Mouse (Mus musculus): ENCODE results near the gene Tekt1. TPM values are rescaled to one million over a fixed set of nuclear protein-coding genes. Genes with fewer than 3 reads are reported as not detected.
A peak's percentile ranks its signal among the peaks of the same experiment; 100 is the strongest.

Gene Tekt1
- polyA plus RNA-seq, 1 experiment, result not detected

GRCm38 (mm10) chr11:72342549-72343237 lies 19.5 kb downstream of the Tekt1 start:
- no peak overlapping the region for H3K4me3 ChIP-seq (ENCODE audit: low read depth, low read length)
- H3K36me3 ChIP-seq (ENCODE audit: control insufficient read depth, insufficient read depth, low read length), result no peaks in the 10 kb centered on the region
- no peaks in the 10 kb centered on the region for H3K27me3 ChIP-seq (ENCODE audit: control insufficient read depth, insufficient read depth, low read length)
- no peak for TF ChIP-seq POLR2A (IDR thresholded peaks at IDR 0.05; ENCODE audit: low read depth, low read length)
- peak; percentile 77; the same call in 1 of the 2 replicates for TF ChIP-seq CTCF (IDR thresholded peaks at IDR 0.05; ENCODE audit: extremely low read depth, insufficient read length, insufficient replicate concordance, low read depth, low read length)
- H3K27ac ChIP-seq (ENCODE audit: insufficient read depth, low read depth, low read length), result no peak overlapping the region
- H3K4me1 ChIP-seq (ENCODE audit: control insufficient read depth, insufficient read depth, insufficient read length, low read length), result no peaks in the 10 kb centered on the region
- 7% methylated on average over 7 of the region's 7 CpGs for WGBS

DNA sequence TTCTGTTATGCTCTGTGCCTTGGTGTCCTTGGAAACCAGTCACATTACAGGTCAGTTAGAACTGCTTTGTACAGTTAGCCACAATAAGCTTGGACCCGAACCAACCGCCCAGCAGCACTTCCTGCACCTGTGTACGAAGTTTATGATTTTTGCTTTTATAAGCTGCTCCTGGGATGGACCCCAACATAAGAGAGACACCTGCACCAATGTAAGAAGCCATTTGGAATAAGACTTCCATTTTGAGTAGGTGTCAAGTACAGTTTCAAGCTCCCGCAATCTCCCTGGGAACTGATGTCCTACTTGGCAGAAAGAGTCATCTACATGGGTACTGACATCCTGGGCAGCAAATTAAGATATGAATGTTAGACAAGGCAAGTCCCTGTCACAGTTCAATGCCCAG lies 22.5 kb downstream of the Tekt1 start:
- H3K27me3 ChIP-seq (ENCODE audit: control insufficient read depth, insufficient read depth, low read length), result no peaks in the 10 kb centered on the region
- H3K4me1 ChIP-seq (ENCODE audit: control insufficient read depth, insufficient read depth, insufficient read length, low read length), result no peaks in the 10 kb centered on the region; the same call in 1 of the 2 replicates
- whole genome bisulfite sequencing, result 54% methylated on average over 4 of the region's 4 CpGs
- TF ChIP-seq POLR2A (IDR thresholded peaks at IDR 0.05; ENCODE audit: low read depth, low read length) (no peak), CTCF (IDR thresholded peaks at IDR 0.05; ENCODE audit: extremely low read depth, insufficient read length, insufficient replicate concordance, low read depth, low read length) (no peak)
- H3K27ac ChIP-seq (ENCODE audit: insufficient read depth, low read depth, low read length), result no peak overlapping the region
- H3K4me3 ChIP-seq (ENCODE audit: low read depth, low read length), result no peak overlapping the region
- no peaks in the 10 kb centered on the region for H3K36me3 ChIP-seq (ENCODE audit: control insufficient read depth, insufficient read depth, low read length)

GRCm38 (mm10) chr11:72338437-72338871 lies 23.8 kb downstream of the Tekt1 start:
- 66% methylated on average over 5 of the region's 5 CpGs for WGBS
- H3K27ac ChIP-seq (ENCODE audit: insufficient read depth, low read depth, low read length), result no peak overlapping the region

GRCm38 (mm10) chr11:72336726-72337125 lies 25.5 kb downstream of the Tekt1 start:
- TF ChIP-seq POLR2A (IDR thresholded peaks at IDR 0.05; ENCODE audit: low read depth, low read length), result no peak
- TF ChIP-seq CTCF (IDR thresholded peaks at IDR 0.05; ENCODE audit: extremely low read depth, insufficient read length, insufficient replicate concordance, low read depth, low read length), result no peak
- Histone ChIP-seq H3K4me3 (ENCODE audit: low read depth, low read length) (no peak overlapping the region), H3K27ac (ENCODE audit: insufficient read depth, low read depth, low read length) (no peak overlapping the region), H3K27me3 (ENCODE audit: control insufficient read depth, insufficient read depth, low read length) (no peaks in the 10 kb centered on the region), H3K36me3 (ENCODE audit: control insufficient read depth, insufficient read depth, low read length) (no peaks in the 10 kb centered on the region), H3K4me1 (ENCODE audit: control insufficient read depth, insufficient read depth, insufficient read length, low read length) (no peaks in the 10 kb centered on the region; the same call in 1 of the 2 replicates)
- WGBS, result 73% methylated on average over 8 of the region's 8 CpGs

More at GRCm38 (mm10) chr11:72338437-72338871, 23.8 kb downstream of the Tekt1 start:
- Histone ChIP-seq H3K27me3 (ENCODE audit: control insufficient read depth, insufficient read depth, low read length) (no peaks in the 10 kb centered on the region), H3K4me1 (ENCODE audit: control insufficient read depth, insufficient read depth, insufficient read length, low read length) (no peaks in the 10 kb centered on the region; the same call in 1 of the 2 replicates), H3K36me3 (ENCODE audit: control insufficient read depth, insufficient read depth, low read length) (no peaks in the 10 kb centered on the region), H3K4me3 (ENCODE audit: low read depth, low read length) (no peak overlapping the region)
- TF ChIP-seq CTCF (IDR thresholded peaks at IDR 0.05; ENCODE audit: extremely low read depth, insufficient read length, insufficient replicate concordance, low read depth, low read length) (no peak), POLR2A (IDR thresholded peaks at IDR 0.05; ENCODE audit: low read depth, low read length) (no peak)

DNA sequence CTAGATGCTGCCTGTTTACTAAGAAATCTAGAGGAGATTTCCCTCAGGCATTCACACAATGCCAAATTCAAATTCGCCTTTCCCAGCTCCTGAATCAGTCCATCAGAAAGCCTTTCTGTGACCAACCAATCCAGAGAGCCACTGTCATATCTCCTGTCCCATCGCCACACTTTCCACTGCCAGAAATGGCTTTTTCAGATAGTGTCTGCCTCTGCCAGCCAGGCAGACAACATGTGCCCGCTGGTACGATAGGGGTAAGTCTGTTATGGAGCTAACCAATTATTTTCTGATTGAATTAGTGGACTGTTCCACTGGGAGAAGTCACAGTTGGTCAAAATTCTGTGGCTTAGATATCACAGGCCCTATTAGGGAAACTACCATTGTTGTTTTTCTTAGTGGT lies 27.6 kb downstream of the Tekt1 start:
- TF ChIP-seq CTCF (IDR thresholded peaks at IDR 0.05; ENCODE audit: extremely low read depth, insufficient read length, insufficient replicate concordance, low read depth, low read length) (no peak), POLR2A (IDR thresholded peaks at IDR 0.05; ENCODE audit: low read depth, low read length) (no peak)
- Histone ChIP-seq H3K36me3 (ENCODE audit: control insufficient read depth, insufficient read depth, low read length) (no peaks in the 10 kb centered on the region), H3K4me1 (ENCODE audit: control insufficient read depth, insufficient read depth, insufficient read length, low read length) (no peaks in the 10 kb centered on the region; the same call in 1 of the 2 replicates), H3K27ac (ENCODE audit: insufficient read depth, low read depth, low read length) (no peak overlapping the region), H3K27me3 (ENCODE audit: control insufficient read depth, insufficient read depth, low read length) (no peaks in the 10 kb centered on the region), H3K4me3 (ENCODE audit: low read depth, low read length) (no peak overlapping the region)
- 82% methylated on average over 4 of the region's 4 CpGs for WGBS

- Histone ChIP-seq H3K4me1 (ENCODE audit: control insufficient read depth, insufficient read depth, insufficient read length, low read length) (no peaks in the 10 kb centered on the region; the same call in 1 of the 2 replicates), H3K36me3 (ENCODE audit: control insufficient read depth, insufficient read depth, low read length) (no peaks in the 10 kb centered on the region), H3K27me3 (ENCODE audit: control insufficient read depth, insufficient read depth, low read length) (no peaks in the 10 kb centered on the region), H3K27ac (ENCODE audit: insufficient read depth, low read depth, low read length) (no peak overlapping the region), H3K4me3 (ENCODE audit: low read depth, low read length) (no peak overlapping the region)
- 78% methylated on average over 9 of the region's 9 CpGs for WGBS
- no peak for TF ChIP-seq POLR2A (IDR thresholded peaks at IDR 0.05; ENCODE audit: low read depth, low read length)
- no peak for TF ChIP-seq CTCF (IDR thresholded peaks at IDR 0.05; ENCODE audit: extremely low read depth, insufficient read length, insufficient replicate concordance, low read depth, low read length)
These were observed 29.1 kb downstream of the Tekt1 start for GRCm38 (mm10) chr11:72332951-72333667.

DNA sequence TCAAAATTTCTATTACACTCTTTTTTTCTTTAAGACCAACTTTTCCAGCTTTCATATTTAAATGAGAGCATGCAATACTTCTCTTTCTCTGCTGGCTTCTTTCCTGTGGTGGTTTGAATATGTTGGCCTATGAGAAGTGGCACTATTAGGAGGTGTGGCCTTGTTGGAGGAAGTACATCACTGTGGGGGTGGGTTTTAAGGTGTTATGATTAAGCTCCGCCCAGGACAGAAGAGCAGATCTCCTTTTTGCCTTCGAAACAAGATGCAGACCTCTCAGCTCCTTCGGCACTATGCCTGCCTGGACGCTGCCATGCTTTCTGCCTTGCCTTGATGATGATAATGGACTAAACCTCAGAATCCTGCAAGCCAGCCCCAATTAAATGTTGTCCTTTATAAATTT lies 36.5 kb downstream of the Tekt1 start:
- no peaks in the 10 kb centered on the region for H3K36me3 ChIP-seq (ENCODE audit: control insufficient read depth, insufficient read depth, low read length)
- 78% methylated on average over 4 of the region's 4 CpGs for WGBS
- no peak overlapping the region for H3K27ac ChIP-seq (ENCODE audit: insufficient read depth, low read depth, low read length)
- H3K4me1 ChIP-seq (ENCODE audit: control insufficient read depth, insufficient read depth, insufficient read length, low read length), result no peaks in the 10 kb centered on the region
- no peak for TF ChIP-seq POLR2A (IDR thresholded peaks at IDR 0.05; ENCODE audit: low read depth, low read length)
- no peak overlapping the region for H3K4me3 ChIP-seq (ENCODE audit: low read depth, low read length)
- no peaks in the 10 kb centered on the region for H3K27me3 ChIP-seq (ENCODE audit: control insufficient read depth, insufficient read depth, low read length)
